Mouse (Mus musculus) frontal cortex, adult (tissue): ENCODE measurements around the gene Vac14.

ENCODE experiments used
- ATAC-seq: cut with Nextera tagmentation; 2 replicates; pipeline ENCODE4 v1.9.2; 2017; ENCODE audit warnings: mild to moderate bottlenecking, moderate library complexity, mixed read lengths; ENCODE audit not compliant: low TSS enrichment

Vac14 gene

DNA sequence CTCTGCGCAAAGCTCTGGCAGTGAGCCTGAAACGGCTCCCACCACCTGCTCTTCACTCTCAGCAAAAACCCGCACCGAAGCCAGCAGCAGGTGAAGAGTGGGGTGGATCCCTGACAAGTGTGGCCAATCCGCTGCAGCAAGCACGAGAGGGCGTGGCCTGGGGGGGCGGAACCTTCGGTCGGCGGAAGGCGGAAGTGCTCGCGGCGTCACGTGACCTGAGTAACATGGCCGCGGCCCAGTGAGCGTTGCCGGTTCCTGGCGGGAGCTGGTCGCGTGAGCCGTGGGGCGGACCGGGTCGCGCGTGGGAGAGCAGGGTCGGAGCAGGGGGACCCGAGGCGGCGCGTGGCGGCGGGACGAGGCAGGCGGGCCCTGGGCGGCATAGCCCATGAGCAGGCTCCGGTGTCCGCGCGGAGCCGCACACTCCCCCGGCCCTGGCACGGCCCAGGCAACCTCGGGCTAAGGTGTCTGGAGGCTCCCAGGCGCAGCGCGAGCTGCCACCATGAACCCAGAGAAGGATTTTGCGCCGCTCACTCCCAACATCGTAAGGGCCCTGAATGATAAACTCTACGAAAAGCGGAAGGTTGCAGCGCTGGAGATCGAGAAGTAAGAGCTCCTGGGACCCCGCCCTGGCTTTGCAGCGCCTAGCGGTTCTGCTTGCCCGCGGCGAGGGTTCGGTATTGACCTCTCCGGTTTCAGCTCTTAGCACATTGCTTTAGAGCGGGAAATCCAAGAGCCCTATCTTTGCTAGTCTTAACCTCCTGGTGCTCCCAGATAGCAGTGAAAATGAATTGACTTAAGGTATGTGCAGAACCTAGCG is at the start of gene Vac14:
TSS of gene Vac14 (plus strand) at position 195 of the 817 bp plus-strand sequence.
- peak; percentile 93 for ATAC-seq

DNA sequence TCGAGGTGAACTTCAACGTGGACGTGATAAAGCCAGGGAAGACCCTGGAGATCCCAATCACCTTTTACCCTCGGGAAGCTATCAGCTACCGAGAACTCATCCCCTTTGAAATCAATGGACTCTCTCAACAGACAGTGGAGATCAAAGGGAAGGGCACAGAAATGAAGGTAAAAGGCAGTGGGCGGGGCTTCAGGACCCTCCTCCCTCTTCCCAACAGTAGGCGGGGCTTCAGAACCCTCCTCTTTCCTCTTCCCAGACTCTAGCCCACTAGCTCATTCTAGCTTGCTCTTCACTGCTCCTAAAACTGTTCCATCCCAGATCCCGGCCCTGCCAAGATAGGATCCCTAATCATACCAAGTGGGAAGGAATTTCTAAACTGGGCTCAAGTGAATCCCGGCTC is 25.7 kb upstream of the Vac14 start:
- no peak for ATAC-seq

DNA sequence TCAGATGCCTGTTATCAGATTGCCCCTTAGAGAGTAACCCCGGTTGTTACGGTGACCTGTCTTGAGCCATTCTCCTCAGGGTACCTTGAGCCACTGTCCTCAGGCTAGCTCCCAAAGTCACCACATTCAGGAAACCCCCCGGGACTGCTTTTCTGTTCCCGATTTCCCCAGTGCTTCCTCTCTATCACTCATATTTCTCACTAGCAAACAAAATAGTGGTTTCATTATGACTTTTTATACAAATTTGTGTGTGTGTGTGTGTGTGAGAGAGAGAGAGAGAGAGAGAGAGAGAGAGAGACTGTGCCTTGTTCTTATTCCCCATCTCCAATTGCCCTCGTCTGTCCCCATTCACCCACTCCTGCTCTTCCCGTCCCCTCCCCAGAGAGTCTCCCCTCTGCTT is 24.2 kb upstream of the Vac14 start:
- no peak for ATAC-seq

DNA sequence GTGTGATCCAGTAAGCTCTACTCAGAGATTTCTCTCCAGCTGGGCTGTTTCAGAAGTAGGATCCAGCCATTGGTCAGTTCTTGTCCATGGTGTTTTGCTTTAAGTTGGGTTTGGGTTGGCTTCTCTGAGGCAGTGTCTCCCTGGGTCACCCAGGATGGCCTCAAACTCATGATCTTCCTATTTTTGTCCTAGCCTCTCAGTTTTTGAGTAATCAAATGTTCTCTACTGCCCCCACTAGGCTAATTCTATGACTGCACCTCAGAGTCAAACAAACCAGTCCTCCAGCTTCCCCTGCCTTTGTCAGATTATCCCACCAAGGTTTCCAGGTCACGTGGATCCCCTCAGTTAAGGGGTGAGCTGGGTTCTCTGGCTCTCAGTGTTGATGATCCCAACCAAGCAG is 13.8 kb upstream of the Vac14 start:
- no peak; the same call in 1 of the 2 replicates for ATAC-seq

DNA sequence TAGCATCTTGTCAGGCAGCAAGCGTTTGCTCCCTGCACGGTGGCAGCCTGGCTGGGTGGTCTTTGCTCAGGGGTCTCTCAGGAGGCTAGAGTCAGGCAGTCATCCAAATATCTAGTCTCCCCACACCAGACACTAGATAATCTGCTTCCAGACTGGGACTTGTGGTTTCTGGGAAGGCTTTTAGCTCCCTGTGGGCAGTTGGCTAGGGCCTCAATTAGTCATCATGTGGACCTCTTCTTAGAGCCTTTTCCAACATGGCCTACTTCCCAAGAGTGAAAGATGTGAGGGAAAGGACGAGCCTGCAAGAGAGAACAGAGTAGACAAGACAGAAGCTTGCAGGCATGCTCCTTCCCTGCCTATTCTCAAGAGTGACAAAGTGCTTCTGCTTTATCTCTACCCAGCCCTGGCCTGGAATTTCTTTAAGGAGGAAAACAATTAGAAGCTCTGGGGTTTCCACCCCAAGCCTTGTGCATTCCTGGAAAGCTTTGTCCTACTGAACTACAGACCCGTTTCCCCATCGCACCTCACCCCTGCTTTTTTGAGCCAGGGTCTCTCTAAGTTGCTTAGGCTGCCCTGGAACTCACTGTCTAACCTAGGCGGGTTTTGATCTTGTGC is 12.9 kb upstream of the Vac14 start:
- no peak for ATAC-seq

DNA sequence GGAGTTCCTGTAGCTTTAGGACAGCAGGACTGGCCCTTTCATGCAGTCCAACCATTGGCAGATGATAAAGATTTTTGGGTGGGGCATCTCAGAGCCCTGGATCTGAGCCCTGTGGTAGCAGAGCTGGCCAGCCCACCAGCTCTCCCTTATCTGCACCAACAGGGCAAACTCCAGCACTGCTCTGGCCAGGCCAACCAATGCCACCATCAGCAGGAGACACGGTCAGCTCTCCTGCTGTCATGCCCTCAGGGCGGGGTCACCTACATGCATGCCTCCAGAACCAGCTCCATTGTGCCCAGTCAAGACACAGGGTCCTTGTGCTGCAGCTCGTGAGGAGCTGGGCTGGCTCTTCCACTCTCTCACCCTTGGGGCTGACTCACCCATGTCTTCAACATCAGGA is 2.7 kb upstream of the Vac14 start:
- ATAC-seq, result no peak

DNA sequence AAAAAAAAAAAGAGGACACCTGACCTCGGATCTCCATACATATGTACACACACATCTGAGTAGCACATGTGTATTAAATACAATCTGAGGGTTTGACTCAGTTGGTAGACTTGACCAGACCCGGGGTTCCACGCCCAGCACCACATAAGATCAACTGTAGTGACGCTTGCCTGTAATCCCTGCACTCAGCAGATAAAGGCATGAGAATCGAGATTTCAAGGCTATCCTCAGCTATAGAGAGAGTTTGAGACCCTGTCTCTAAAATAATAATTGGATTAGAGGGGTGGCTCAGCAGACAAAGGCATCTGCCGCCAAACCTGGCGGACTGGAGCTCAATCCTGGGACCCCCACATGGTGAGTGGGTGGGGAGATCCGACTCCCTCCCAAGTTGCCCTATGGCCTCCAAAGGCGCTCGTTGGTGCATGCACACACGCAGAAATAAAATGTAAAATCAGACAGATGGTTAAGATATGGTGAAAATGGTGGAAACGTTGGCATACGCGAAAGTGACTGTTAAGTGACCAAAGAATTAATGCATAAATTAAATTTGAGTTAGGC is 505 bp upstream of the Vac14 start:
- peak; percentile 1; the same call in 1 of the 2 replicates for ATAC-seq

DNA sequence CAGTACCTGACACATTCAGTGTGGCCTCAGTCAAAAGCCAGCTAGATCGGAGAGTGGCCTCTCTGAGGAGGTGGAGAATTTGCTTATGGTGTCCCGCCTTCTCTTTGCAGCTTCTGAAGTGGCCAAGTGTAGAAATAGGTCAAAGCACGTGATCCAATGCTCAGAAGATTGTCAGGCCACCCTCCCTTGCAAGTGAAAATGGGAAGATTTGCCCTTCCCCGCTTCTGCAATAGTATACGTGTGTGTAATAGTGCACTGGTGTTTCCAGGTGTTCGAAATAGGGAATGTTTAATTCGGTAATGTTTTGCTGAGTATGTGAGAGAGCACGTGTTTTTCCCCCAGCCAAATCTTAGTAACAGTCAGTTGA is 806 bp downstream of the Vac14 start:
- peak; percentile 8; the same call in 1 of the 2 replicates for ATAC-seq

DNA sequence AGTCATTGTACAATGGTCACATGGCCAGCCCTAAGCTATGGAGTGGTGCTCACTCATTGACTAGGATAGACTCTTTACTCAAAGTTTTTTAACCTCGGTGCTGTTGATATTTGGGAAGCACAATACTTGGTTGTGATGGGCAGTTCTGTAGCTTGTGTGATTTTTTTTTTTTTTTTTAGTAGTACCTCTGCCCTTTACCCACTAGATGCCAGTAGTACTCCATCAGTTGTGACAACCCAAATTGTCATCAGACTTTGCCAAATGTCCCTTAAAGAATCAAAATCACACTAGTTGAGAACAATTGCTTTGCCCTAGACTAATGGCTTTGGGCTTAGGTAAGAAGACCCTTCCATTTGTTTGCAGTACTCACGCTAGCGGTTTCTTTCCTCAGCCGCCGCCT is 1.5 kb downstream of the Vac14 start:
- ATAC-seq, result no peak

DNA sequence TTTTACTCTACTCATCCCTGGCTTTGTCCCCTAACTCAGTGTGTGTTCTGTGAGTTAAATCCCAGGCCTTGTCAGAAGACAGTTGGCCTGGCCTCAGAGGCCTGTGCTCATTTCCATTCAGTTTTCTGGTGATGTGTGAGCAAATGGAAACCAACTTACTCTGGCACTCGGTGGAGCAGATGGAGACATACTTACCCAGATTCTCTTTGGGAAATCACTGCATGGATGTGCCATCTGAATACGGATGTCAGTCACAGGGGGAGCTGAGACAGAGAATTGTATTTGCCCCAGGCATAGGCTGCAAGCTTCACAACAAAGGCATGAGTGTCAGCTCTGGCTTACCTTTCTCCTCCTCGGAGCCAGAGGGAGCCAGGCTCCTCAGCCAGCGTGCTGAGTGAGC is 8.0 kb downstream of the Vac14 start:
- ATAC-seq, result no peak

DNA sequence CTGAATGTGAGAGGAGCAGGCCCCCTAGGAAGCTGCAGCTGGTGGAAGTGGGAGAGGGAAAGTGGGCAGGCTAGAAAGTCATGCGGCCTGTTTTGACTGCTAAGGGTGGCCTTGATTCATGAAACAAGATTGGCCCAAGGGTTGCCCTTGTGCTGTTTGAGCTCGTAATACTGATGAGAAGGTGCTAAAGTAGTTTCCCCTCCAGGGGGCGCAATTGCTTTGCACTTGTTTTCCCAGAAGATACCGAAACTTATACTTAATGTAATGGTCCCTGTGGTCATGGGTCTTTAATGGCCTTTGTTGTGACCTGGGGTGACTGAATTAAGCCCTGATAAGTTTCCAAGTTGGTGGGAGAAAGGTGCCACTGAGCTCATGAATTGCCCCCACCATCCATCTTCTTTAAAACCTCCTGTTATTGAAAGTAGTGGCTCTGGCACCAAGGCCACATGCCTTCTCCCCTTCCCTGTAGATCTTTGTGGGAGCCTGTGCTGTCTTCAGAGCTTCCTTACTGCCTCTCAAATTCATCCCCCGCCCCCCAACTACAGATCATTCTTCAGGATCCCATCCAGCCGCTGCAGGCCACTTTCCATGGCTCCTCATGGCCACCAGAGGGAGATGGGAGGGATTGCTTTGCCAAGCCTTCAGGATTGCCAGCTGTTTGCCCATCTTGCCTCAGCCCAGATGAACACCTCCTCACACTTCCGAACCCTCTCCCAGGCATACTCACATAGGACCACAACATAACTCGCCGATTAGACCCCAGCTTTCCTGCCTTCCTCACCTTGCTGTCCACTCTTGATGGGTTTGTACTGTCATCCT is 11.1 kb downstream of the Vac14 start:
- ATAC-seq, result peak; percentile 42; the same call in 1 of the 2 replicates

DNA sequence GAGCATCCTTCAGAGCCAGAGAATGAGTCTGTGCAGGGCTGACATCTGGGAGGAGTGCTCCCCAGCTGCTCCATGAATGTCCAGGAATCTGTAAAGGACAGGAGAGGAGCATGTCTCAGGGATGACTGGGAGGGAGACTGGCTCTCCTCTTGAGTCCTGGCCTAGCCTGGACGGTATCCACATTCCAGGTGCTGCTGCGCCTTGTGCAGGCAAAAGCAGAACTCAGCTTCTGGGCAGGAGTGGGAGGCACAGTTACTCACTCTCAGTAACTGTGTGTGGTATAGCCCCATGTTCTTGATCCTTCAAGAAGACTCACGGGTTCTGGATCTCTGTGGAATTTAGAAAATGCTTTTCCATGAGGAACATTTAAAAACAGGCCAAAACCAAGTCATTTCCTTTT is 11.7 kb downstream of the Vac14 start:
- peak; percentile 36; the same call in 1 of the 2 replicates for ATAC-seq

DNA sequence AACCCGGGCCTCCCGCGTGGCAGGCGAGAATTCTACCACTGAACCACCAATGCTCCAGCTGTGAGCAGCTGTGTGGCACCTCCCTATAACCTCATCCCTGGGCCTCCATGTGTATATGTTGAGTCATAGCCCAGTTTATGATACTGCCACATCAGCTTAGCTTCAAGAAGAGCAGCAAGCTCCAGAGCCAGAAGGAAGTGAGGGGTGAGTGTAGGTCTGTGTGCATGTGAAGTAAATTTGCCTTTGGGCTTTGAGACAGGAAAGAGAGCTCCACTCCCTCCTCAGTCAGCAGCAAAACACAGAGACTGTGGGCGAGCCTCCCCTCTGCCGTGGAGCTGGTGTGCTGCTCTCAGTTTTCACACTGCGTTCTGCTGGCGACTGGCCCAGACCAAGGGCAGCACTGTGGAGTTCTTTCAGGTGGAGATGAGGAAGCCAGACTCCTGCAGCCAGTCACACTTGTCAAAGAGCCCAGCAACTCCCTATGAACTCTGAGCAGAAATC is 12.2 kb downstream of the Vac14 start:
- peak; percentile 78 for ATAC-seq

DNA sequence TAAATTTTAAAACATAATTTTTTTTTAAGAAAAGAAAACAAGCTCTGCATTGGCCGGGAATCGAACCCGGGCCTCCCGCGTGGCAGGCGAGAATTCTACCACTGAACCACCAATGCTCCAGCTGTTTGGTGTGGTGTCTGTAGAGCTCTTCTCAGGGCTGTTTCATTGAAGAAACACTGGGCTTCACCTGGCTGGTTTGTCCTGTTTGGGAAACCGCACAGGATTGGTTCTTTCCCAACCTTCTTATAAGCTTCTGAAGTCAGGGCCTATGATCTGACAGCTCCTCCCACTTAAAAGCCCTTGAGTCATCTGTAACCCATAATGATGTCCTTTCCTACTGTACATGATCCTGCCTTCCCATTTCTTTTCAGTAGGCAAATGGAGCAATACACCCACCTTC is 12.8 kb downstream of the Vac14 start:
- ATAC-seq, result no peak

DNA sequence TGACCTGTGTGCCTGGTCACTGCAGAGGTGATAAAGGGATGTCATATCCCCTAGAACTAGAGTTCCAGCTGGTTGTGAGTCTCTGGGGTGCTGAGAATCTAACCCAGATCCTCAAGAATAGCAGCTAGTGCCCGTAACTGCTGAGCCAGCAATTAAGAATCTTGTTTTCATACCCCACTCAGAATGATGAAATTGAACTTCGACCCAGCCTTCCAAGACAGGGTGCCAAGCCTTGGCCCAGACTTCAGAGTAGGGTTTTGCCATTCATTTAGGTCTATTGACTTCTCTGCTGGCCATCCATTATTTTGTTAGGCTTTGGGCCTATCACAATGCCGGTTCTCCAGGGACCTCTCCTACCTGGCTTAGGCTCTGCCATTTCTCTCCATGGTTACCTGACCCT is 15.4 kb downstream of the Vac14 start:
- no peak for ATAC-seq

DNA sequence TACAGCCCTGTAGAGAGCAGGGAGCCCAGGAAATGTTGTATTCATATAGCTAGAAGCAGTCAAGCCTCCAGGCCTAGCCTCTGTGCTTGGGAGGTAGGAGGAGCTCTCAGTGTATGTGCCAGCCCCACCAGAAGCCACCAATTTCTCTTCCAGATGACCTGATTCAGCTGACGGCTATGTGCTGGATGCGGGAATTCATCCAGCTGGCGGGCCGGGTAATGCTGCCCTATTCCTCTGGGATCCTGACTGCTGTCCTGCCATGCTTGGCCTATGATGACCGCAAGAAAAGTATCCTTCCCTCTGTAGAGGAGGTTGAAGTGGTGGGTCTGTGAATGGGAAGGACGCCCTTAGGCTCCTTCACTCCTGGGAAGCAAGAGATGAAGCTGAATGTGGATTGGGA is 17.8 kb downstream of the Vac14 start:
- ATAC-seq, result no peak

DNA sequence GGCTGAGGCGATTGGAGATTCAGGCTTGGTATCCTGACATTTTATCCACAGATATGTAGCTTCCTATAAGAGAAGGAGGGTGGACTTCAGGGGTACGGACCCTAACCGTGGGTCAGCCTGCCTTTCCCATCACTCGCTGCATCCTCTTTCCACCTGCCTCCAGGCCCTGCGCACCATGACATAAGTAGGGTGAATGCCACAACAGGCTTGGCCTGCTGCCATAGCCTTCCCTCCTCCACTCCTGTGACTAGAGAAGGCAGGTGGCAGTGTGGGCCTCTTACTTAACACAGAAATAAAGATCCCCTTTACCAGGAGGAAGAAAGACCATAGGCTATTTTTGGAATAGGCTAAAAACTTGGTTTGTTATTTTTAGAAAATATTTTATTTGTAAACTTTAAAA is 23.9 kb downstream of the Vac14 start:
- ATAC-seq, result no peak; the same call in 1 of the 2 replicates

DNA sequence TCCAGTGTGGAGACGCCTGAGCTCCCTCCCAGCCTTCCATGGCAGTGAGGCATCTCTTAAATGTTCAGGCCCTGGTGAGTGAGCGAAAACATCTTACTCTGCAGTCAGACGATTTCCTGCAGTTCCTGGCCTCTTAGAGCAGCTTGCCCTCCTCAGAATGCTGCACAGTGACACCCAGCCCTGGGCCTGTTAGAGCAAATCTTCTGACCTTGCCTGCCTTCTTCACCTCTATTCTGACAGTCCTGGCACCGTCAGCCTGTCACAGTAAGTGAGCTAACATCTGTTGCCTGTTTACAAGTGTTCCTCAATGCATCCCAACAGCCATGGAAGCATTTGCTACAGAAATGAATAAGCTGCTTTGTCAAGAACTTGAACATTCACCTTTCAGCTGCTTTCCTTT is 24.8 kb downstream of the Vac14 start:
- ATAC-seq, result no peak

DNA sequence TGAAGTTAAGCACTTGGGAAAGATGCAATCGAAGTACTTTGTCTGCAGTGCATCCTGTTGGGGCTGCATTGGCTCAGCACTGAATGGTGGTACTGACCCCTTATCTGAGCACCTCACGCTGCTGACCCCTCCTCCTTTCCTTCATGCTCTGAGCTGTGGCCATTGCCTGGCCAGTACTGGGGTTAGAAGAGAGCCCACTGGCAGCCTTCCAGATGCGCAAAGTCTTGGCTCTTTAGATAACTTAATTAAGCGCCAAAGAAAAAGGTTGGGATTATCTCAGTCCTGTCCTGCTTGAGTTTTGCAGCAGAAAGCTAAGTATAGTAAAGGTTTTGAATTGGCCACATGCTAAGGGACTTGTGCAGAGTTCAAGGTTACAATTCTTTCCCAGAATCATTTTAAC is 26.0 kb downstream of the Vac14 start:
- no peak for ATAC-seq

DNA sequence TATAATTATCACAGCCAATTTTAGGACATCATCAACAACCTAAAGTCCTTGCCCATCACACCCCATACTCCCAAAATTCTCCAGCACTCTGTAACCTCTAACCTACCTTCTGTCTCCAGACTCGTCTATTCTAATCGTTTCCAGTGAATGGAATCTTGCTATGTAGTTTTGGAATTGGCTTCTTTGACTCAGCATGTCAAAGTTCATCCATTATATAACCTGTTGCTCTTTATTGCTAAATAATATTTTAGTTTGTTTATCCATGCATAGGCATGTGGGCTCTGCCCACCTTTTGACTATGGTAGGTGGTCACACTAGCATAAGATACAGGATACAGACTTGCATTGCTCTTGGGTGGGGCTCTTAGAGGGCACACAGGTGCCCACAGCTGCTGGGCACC is 26.5 kb downstream of the Vac14 start:
- ATAC-seq, result no peak

DNA sequence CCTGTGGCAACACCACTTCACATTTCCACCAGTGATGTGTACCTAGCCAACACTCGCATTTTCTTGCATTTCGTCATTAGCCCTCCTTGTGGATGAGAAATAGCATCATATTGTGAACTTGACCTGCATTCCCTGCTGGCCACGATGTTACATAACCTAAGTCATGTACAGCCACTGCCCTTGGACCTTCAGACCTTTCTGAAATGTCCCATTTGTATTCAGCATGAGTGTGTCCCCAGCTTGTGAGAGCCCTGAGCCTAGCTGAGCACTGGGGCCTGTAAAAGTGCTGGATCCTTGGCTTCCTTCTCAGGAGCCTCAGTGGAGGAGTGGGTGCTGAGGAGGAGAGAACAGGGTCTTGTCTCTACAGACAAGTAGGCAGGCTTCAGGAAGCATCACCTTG is 27.0 kb downstream of the Vac14 start:
- no peak for ATAC-seq

DNA sequence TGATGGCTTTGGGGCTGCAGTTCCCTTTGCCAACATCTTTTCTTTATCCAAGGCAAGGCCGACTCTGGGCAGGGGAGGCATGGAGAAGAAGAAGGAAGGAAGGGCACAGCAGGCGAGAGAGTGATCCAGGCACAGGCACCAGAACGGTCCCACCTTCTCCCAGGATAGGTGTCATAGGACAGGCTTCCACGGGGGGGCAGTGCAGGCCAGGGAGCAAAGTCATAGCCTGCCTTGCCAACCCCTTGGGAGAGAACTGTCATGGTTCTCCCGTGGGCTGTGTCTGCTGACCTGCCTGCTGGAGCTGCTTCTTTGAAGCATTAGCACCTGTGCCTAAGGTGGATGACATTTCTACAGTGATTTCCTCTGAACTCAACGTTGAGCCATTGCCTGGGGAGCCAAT is 27.7 kb downstream of the Vac14 start:
- peak; percentile 89 for ATAC-seq
